Mouse (Mus musculus): ENCODE measurements around the gene Npnt. TPM values are rescaled to one million over a fixed set of nuclear protein-coding genes. Genes with fewer than 3 reads are reported as not detected.

The Npnt gene
- polyA plus RNA-seq, 1 experiment from 2014 or later = 3.0 TPM

DNA sequence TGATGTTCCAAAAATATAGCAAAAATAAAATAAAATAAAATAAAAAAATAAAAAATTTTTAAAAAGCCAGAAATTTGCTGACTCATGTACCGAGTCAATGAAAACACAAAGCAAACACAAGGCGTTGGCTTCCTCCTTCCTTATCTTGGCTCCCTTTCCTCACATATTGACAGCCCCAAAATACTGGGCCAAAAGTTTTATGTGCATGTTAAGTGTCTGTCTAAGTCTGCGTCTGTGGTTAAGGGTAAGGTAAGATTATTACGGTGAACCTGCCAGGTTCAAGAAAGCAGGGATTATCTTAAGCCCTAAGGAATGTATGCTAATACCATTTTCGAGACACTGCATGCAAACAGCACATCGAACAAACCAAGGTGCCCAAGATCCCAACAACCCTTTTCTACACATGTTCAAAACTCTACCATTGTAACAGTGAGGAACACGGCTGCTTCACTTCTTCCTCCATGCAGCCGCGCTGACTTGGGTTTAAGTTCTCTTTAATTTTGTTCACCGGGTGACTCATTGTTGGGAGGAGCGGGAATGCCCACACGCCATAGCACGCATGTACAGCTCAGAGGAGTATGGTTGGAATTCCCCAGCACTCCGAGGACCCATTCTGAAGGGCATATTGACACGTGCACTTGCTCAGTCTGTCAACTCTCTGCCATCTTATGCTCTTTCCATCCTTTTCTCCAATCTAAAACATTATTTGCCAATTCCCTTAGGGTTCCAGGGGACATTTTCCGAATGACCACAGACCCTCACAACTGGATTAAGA lies 62.8 kb downstream of the Npnt start:
- H3K36me3 ChIP-seq (ENCODE audit: control insufficient read depth, insufficient read depth) = no peaks in the 10 kb centered on the region
- no peaks in the 10 kb centered on the region for H3K27me3 ChIP-seq (ENCODE audit: control insufficient read depth, insufficient read depth, low read depth, low read length)
- no peak overlapping the region for H3K4me2 ChIP-seq (ENCODE audit: low read depth, low read length)
- no peak for ATAC-seq (ENCODE audit: low read depth)
- no peak overlapping the region for H3K9ac ChIP-seq (ENCODE audit: low read depth, low read length)
- 55% methylated on average over 16 of the region's 16 CpGs for WGBS (ENCODE audit: insufficient replicate concordance)
- no peak overlapping the region for H3K27ac ChIP-seq (ENCODE audit: low read length)
- H3K4me1 ChIP-seq (ENCODE audit: control insufficient read depth, low read depth, low read length) = no peaks in the 10 kb centered on the region
- H3K9me3 ChIP-seq (replicated peaks; ENCODE audit: control insufficient read depth, low read length) = no peaks in the 10 kb centered on the region
- no peak overlapping the region for H3K4me3 ChIP-seq (ENCODE audit: low read depth, low read length)

GRCm38 (mm10) chr3:132886419-132887050 lies 63.6 kb downstream of the Npnt start:
- no peak for ATAC-seq (ENCODE audit: low read depth)
- H3K4me2 ChIP-seq (ENCODE audit: low read depth, low read length) = no peak overlapping the region

GRCm38 (mm10) chr3:132884459-132884858 lies 65.6 kb downstream of the Npnt start:
- Histone ChIP-seq H3K4me2 (ENCODE audit: low read depth, low read length) (no peak overlapping the region), H3K27ac (ENCODE audit: low read length) (no peak overlapping the region), H3K4me1 (ENCODE audit: control insufficient read depth, low read depth, low read length) (no peaks in the 10 kb centered on the region), H3K9ac (ENCODE audit: low read depth, low read length) (no peak overlapping the region), H3K4me3 (ENCODE audit: low read depth, low read length) (no peak overlapping the region), H3K36me3 (ENCODE audit: control insufficient read depth, insufficient read depth) (no peaks in the 10 kb centered on the region), H3K9me3 (replicated peaks; ENCODE audit: control insufficient read depth, low read length) (no peaks in the 10 kb centered on the region), H3K27me3 (ENCODE audit: control insufficient read depth, insufficient read depth, low read depth, low read length) (no peaks in the 10 kb centered on the region)
- 71% methylated on average over 10 of the region's 10 CpGs for WGBS (ENCODE audit: insufficient replicate concordance)
- ATAC-seq (ENCODE audit: low read depth) = no peak

More at GRCm38 (mm10) chr3:132886419-132887050, 63.6 kb downstream of the Npnt start:
- Histone ChIP-seq H3K4me3 (ENCODE audit: low read depth, low read length) (no peak overlapping the region), H3K9ac (ENCODE audit: low read depth, low read length) (no peak overlapping the region), H3K27me3 (ENCODE audit: control insufficient read depth, insufficient read depth, low read depth, low read length) (no peaks in the 10 kb centered on the region), H3K36me3 (ENCODE audit: control insufficient read depth, insufficient read depth) (no peaks in the 10 kb centered on the region), H3K9me3 (replicated peaks; ENCODE audit: control insufficient read depth, low read length) (no peaks in the 10 kb centered on the region), H3K4me1 (ENCODE audit: control insufficient read depth, low read depth, low read length) (no peaks in the 10 kb centered on the region), H3K27ac (ENCODE audit: low read length) (no peak overlapping the region)
- WGBS (ENCODE audit: insufficient replicate concordance) = 28% methylated on average over 6 of the region's 6 CpGs

- 75% methylated on average over 9 of the region's 9 CpGs for WGBS (ENCODE audit: insufficient replicate concordance)
- no peak for ATAC-seq (ENCODE audit: low read depth)
- no peaks in the 10 kb centered on the region for H3K4me1 ChIP-seq (ENCODE audit: control insufficient read depth, low read depth, low read length)
Observed at GRCm38 (mm10) chr3:132883256-132883655, 66.8 kb downstream of the Npnt start.

DNA sequence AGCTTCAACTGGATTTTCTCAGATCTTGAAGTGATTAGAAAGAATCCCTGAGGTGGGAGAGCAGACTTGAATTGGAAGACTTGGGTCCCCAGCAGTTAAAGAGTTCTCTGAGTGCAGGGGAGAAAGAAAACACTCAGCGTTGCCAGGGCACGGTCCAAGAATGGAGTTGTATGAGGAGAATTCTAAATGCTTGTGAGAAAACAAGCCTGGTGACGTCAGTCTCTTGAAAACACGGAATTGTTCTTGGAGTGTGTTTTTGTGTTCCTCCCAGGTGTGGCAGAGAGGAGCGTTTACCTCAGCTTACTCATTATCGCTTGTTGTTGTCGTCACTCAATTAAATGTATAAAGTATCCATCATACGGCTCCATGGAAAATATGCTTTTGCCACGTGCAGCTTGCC lies 69.3 kb downstream of the Npnt start:
- Histone ChIP-seq H3K9ac (ENCODE audit: low read depth, low read length) (no peak overlapping the region), H3K27ac (ENCODE audit: low read length) (no peak overlapping the region), H3K4me2 (ENCODE audit: low read depth, low read length) (no peak overlapping the region), H3K4me3 (ENCODE audit: low read depth, low read length) (no peak overlapping the region), H3K36me3 (ENCODE audit: control insufficient read depth, insufficient read depth) (no peaks in the 10 kb centered on the region), H3K27me3 (ENCODE audit: control insufficient read depth, insufficient read depth, low read depth, low read length) (no peaks in the 10 kb centered on the region), H3K4me1 (ENCODE audit: control insufficient read depth, low read depth, low read length) (no peaks in the 10 kb centered on the region), H3K9me3 (replicated peaks; ENCODE audit: control insufficient read depth, low read length) (no peaks in the 10 kb centered on the region)
- WGBS (ENCODE audit: insufficient replicate concordance) = 76% methylated on average over 9 of the region's 9 CpGs
- no peak for ATAC-seq (ENCODE audit: low read depth)

More at GRCm38 (mm10) chr3:132883256-132883655, 66.8 kb downstream of the Npnt start:
- Histone ChIP-seq H3K27me3 (ENCODE audit: control insufficient read depth, insufficient read depth, low read depth, low read length) (no peaks in the 10 kb centered on the region), H3K4me3 (ENCODE audit: low read depth, low read length) (no peak overlapping the region), H3K4me2 (ENCODE audit: low read depth, low read length) (no peak overlapping the region), H3K9me3 (replicated peaks; ENCODE audit: control insufficient read depth, low read length) (no peaks in the 10 kb centered on the region), H3K27ac (ENCODE audit: low read length) (no peak overlapping the region), H3K36me3 (ENCODE audit: control insufficient read depth, insufficient read depth) (no peaks in the 10 kb centered on the region), H3K9ac (ENCODE audit: low read depth, low read length) (no peak overlapping the region)

DNA sequence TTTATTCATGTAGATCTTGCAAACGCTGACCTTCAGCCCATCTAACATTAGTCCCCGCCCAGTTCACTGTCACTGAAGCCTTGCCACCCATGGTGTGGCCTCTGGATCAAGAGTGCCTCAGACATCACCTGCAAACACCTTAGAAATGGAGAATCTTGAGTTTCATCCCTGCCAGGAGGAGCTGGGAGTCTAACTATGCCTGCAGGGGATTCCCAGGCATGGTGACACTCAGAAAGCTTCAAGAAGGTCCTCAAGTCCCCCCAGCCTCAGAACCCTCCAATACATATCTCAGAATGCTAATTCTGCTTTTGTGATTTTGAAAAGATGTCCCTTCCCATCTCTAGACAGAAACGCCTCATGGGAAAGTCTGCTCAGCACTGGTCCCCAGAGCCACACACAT lies 69.7 kb downstream of the Npnt start:
- H3K9ac ChIP-seq (ENCODE audit: low read depth, low read length) = no peak overlapping the region
- no peak overlapping the region for H3K27ac ChIP-seq (ENCODE audit: low read length)
- no peak overlapping the region for H3K4me2 ChIP-seq (ENCODE audit: low read depth, low read length)
- no peak overlapping the region for H3K4me3 ChIP-seq (ENCODE audit: low read depth, low read length)
- H3K36me3 ChIP-seq (ENCODE audit: control insufficient read depth, insufficient read depth) = no peaks in the 10 kb centered on the region
- WGBS (ENCODE audit: insufficient replicate concordance) = 46% methylated on average over 3 of the region's 3 CpGs
- no peaks in the 10 kb centered on the region for H3K4me1 ChIP-seq (ENCODE audit: control insufficient read depth, low read depth, low read length)
- H3K27me3 ChIP-seq (ENCODE audit: control insufficient read depth, insufficient read depth, low read depth, low read length) = no peaks in the 10 kb centered on the region
- H3K9me3 ChIP-seq (replicated peaks; ENCODE audit: control insufficient read depth, low read length) = no peaks in the 10 kb centered on the region
- ATAC-seq (ENCODE audit: low read depth) = no peak

- no peaks in the 10 kb centered on the region for H3K36me3 ChIP-seq (ENCODE audit: control insufficient read depth, insufficient read depth)
- no peaks in the 10 kb centered on the region for H3K4me1 ChIP-seq (ENCODE audit: control insufficient read depth, low read depth, low read length)
- WGBS (ENCODE audit: insufficient replicate concordance) = 58% methylated on average over 10 of the region's 10 CpGs
- H3K4me2 ChIP-seq (ENCODE audit: low read depth, low read length) = no peak overlapping the region
- no peak overlapping the region for H3K9ac ChIP-seq (ENCODE audit: low read depth, low read length)
- no peaks in the 10 kb centered on the region for H3K27me3 ChIP-seq (ENCODE audit: control insufficient read depth, insufficient read depth, low read depth, low read length)
- H3K4me3 ChIP-seq (ENCODE audit: low read depth, low read length) = no peak overlapping the region
- no peaks in the 10 kb centered on the region for H3K9me3 ChIP-seq (replicated peaks; ENCODE audit: control insufficient read depth, low read length)
- no peak overlapping the region for H3K27ac ChIP-seq (ENCODE audit: low read length)
- ATAC-seq (ENCODE audit: low read depth) = no peak
Observed at GRCm38 (mm10) chr3:132876933-132877676, 73.0 kb downstream of the Npnt start.

GRCm38 (mm10) chr3:132876011-132876708 lies 73.9 kb downstream of the Npnt start:
- no peaks in the 10 kb centered on the region for H3K36me3 ChIP-seq (ENCODE audit: control insufficient read depth, insufficient read depth)
- H3K27ac ChIP-seq (ENCODE audit: low read length) = no peak overlapping the region
- H3K9me3 ChIP-seq (replicated peaks; ENCODE audit: control insufficient read depth, low read length) = no peaks in the 10 kb centered on the region
- WGBS (ENCODE audit: insufficient replicate concordance) = 78% methylated on average over 14 of the region's 14 CpGs
- no peak overlapping the region for H3K9ac ChIP-seq (ENCODE audit: low read depth, low read length)
- ATAC-seq (ENCODE audit: low read depth) = no peak
- no peaks in the 10 kb centered on the region for H3K27me3 ChIP-seq (ENCODE audit: control insufficient read depth, insufficient read depth, low read depth, low read length)
- H3K4me2 ChIP-seq (ENCODE audit: low read depth, low read length) = no peak overlapping the region
- H3K4me3 ChIP-seq (ENCODE audit: low read depth, low read length) = no peak overlapping the region
- H3K4me1 ChIP-seq (ENCODE audit: control insufficient read depth, low read depth, low read length) = no peaks in the 10 kb centered on the region
